Mouse (Mus musculus) ovary, adult 18-20 months (tissue): ENCODE measurements around the gene Tpm4.
"Not testable (repeated sequence)": the region's sequence is repeated elsewhere in the genome, so short reads cannot be mapped to it uniquely, and the experiment has no call there.

Source experiments
- DNase-seq: peaks from one replicate; pipeline ENCODE4 v3.0.0; 2022; ENCODE audit warnings: low spot score, mixed read lengths

Tpm4 gene

DNA sequence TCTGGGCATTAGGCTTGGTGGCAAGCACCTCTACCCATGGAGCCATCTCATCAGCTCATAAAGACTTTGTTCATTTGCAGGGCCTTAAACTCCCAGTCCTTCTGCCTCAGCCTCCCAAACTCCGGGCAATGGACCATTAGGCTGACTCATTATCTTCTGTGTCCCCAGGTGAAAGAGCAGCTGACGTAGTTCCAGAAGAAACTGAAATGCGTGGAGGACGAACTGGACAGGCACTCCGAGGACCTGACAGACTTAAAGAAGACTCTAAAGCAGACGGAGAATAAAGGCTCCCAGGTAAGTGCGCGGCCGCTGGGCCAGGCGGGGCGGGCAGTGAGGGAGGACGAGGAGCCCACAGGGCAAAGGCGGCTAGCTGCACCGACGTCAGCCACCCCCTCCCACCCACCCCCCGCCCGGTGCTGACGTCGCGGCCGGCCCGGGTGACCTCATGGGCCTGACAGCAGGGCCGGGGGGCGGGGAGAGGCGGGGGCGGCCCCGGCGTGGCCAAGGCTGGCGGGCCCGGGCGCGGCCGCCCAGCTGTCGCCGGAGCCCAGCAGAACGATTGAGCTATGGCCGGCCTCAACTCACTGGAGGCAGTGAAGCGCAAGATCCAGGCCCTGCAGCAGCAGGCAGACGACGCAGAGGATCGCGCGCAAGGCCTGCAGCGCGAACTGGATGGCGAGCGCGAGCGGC lies at the start of gene Tpm4:
TSS of gene Tpm4 (plus strand) at position 220 of the 690 bp plus-strand sequence.
- DNase-seq = peak; percentile 58

DNA sequence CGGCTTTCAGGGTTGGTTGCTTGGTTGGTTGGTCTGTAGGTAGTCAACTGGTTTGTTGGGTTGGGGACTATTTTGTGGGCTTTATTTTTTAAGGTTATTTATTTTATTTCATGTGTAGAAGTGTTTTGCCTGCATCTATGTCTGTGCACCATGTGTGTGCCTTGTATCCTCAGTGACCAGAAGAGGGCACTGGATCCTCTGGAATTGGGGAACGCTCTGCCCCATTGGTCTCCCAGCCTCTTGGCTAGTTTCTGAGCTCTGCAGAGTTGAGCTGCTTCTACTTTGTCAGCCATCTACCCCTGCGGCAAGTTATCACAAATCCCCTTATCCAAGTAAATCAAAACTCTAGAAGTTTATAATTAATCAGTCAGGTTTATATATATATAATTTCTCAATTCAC lies 47.2 kb upstream of the Tpm4 start:
- DNase-seq = not testable (repeated sequence)

DNA sequence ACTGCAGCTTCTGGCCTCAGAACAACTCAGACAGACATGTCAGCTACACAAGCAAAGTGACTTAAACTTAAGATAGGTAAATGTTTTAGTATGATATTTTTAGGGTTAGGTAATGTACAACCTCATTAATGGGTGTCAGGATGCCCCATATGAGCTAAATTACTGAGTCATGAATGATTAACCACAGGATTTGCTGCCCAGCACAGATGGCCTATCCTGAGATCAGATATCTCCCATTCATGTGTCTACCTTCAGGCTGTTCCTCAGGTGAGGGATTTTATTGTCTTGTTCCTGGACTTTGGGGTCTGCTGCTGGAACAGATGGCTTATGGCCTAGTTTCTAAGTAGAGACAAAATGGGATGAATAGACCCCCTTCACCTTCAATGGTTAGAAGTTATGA lies 38.1 kb upstream of the Tpm4 start:
- DNase-seq = not testable (repeated sequence)

DNA sequence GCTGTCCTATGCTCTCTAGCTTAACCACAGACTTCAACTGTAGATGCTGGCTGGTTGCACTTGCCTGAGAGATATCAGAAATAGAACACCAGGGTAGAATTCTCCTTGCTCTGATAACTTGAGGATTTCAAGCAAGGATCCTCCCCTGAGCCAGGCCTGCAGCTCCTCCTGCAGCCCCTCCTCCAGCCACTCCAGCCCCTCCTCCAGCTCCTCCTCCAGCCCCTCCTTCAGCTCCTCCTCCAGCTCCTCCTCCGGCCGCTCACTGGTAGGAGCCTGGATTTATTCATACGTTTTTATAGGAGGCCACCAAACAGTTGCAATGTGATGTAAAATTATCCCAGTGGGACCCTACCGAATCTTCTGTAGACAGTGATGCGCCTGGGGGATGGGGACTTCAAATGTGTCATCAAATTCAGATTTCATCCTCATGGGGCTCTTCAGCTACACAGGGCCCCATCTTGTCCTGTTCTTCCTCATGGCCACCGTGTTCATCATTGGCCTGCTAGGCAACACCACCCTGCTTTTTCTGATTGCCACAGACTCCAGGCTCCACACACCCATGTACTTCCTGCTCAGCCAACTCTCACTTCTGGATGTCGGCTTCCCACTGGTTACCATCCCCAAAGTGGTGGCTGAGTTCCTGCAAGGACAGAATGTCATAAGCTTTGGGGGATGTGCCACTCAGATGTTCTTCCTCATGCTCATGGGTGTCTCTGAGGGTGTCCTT lies 35.2 kb upstream of the Tpm4 start:
- peak; percentile 71 for DNase-seq

DNA sequence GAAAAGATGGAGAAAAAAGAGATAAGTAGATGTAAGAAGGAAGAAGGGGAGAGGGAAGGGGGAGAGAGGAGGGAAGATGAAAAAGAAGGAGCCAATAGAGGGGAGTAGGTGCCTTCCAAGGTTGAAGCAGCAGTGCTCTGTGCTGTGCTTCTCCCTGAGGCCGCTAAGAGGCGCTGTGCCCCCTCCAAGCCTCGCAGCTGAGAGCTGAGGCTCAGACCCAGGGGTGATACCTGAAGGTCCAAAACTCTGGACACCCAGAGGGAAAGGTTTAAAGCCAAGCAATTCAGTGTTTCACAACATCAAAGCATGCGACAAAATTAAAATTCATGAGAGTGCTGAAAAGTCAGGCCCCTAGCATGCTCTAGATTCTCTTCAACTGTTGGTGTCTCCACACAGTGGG lies 29.6 kb upstream of the Tpm4 start:
- no peak for DNase-seq

DNA sequence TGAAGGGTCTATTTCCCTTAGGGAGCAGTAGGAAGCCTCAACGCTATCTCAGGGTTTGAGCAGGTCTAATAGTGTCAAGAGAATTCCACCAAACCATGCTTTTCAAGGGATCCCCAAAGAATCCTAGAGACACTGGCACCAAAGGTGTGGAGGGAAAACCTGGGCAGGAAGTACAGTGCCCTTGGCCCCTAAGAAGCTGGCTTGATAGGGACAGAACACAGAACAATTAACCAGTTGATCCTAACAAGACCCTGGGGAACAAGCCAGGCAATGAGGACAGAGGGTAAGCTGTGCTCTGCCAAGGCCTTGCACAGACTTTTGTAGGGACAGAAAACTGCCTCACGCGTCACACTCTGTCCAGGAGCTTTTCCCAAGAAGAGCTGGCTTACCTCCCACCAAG lies 28.0 kb upstream of the Tpm4 start, which contains the start of gene Olfr374:
TSS of gene Olfr374 (plus strand) at position 301 of the 400 bp plus-strand sequence.
- DNase-seq = no peak

DNA sequence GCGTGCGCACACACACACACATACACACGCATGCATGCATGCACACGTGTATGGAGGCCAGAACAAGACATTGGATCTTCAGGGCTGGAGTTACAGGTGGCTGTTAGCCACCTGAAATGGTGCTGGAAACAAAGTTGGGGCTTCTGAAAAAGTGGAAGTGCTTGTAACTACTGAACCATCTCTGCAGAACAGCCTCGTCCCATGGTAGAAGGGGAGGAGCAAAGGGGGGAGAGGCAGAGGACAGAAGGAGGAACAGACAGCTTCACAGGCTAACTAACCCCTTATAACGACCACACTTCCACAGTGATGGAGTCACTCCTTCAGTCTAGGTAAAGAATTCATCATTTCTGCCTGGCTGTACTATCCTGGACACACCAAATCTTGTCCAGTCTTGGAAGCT lies 23.9 kb upstream of the Tpm4 start:
- DNase-seq = no peak

DNA sequence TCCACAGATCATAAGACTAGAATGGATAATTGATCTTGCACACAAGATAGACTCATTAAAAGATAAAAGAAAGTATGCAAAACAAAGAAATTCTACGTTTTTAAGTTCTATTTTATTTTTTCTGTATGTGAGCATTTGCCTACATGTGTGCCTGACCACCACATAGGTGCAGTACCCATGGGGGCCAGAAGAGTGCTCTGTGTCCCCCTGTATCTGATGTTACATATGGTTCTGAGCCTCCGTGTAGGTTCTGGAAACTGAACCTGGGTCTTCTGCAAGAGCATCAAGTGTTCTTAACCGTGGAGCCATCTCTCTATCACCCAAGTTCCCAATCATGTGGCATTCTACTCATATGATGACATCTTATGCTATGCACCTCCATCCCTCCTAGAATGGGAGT lies 22.3 kb upstream of the Tpm4 start:
- DNase-seq = no peak

DNA sequence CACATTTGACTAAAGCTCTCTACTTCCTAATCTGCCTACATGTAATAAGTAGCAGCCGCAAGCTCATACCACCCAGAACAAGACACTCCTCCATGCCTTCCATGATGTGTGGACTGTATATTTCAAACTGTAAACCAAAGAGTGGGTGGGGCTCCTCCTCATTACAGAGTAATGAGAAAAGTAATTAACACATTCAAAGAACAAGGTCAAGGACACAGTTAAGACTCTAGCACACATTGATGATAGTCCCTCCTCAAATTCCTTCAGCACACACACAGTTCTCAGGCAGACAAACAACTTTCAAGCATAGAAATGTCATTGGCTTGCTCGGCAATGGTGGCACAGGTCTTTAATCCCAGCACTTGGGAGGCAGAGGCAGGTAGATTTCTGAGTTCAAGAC lies 19.6 kb upstream of the Tpm4 start:
- no peak for DNase-seq

DNA sequence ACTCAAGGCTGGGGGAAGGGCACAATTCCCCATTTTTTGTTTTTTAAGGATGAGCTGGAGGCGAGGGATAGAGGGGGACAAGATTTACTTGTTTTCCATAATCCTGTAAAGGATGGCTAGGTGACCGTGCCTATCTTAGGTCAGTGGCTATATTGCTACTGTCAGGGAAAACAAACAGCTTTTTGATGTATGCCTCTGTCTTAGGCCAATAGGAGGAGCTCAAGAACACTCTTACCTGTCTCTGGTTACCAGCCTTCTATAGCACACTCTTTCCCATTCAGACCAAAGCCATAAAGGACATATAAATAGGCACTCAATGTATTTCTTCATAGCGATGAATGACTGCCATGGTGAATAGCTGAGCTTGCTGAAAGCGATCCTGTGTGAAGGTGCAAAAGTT lies 16.2 kb upstream of the Tpm4 start:
- DNase-seq = no peak

DNA sequence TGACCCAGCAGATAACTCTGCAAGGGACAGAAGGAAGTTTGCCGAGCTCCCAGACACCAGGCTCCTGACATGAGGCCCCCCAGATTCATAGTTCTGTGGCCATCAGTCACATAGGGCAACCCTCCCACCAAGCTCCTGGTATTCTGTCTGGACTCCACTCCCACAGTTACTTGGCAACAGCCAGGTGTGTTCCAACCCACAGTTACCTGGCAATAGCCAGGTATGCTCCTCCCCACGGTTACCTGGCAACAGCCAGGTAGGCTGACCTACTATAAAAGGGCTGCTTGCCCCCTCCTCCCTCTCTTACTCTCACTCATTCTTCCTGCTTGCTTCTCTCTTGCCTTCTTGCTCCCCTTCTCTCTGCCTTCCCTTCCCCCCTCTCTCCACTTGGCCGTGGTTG lies 13.3 kb upstream of the Tpm4 start:
- DNase-seq = not testable (repeated sequence)

DNA sequence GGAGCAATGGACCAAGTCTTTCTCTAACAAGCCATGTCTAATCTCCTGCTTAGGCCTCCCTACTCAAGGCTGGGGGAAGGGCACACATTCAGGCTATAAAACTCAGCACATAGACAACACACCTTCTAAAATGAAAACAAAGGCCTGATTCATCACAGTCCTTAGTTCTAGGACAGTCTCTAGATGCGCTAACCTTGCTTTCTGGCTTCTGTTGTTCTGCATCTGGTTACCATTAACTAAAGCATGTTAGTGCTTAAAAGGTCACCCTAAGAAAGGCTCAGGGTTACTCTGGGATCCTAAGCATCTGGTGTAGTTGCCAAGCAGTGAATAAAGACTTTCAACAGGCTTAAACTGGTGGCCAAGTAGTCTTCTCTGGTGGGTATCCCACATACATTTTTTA lies 12.8 kb upstream of the Tpm4 start:
- DNase-seq = no peak

DNA sequence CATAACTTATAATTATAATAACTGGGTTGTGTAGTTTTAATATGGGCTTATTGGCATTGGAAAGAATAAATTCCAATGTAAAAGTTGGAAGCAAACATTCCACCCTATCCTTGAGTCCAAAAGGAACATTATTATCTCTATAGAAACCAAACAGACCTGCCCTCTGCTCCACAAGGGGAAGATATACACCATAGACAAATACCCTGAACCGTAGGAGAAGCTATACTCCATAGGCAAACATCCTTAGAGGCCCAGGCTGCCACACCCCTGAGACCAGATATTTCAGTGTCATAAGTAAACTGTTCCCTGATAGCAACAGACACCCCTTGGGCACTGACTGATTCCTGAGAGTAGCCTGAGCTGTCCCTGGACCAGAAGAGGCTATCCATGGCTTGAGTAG lies 6.9 kb upstream of the Tpm4 start:
- no peak for DNase-seq

DNA sequence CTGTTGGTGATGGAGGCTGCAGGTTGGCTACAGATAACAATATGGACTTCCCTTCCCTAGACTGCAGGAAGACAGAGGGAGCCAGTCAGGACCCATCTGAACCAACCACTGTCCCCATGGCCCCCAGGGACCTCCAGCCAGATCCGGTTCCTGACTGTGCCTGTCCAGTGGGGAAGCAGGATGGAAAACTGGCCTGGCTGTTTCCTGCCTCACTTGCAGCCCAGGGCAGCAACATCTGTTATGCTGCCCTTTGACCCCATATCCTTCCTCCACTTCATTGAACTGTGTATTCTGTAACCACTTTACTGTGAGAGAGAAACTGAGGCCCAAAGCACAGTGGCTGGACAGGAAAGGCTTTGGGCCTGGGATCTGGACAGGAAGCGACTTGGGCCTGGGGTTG lies 3.5 kb upstream of the Tpm4 start:
- no peak for DNase-seq

DNA sequence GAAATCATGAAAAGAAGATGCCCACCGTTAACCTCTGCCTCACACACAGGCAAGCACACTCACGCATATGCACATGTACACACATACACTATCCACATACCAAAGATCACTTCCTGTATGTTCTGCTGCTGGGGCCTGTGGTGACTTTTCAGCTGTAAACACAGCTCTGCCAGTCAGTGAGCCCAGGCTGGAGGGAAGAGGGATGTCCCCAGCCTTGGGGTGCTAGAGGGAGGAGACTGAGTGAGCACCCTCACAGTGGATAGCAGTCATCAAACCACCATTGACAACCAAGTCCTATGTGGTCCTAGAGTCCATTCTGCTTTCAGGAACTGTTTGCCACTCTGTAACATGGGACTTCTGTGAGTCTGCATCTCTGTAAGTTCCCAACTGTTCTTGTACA lies 2.9 kb upstream of the Tpm4 start:
- DNase-seq = no peak

DNA sequence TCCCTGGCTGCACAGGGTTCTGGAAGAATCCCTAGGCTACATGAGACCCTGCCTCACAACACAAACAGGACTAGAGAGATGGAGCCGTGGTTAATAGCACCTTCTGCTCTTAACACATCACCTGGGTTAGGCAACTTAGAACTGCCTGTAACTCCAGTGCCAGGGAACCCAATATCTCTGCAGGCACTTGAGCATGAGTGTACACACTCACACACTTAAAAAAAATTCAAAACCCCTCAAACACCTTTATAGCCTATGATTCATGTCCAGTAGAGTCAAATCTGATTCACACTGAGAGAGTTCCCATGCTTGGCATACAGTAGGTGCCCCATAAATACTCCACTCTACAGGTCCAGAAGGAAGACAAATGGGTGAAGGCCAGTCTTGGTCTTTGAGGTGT lies 2.4 kb upstream of the Tpm4 start:
- DNase-seq = no peak

DNA sequence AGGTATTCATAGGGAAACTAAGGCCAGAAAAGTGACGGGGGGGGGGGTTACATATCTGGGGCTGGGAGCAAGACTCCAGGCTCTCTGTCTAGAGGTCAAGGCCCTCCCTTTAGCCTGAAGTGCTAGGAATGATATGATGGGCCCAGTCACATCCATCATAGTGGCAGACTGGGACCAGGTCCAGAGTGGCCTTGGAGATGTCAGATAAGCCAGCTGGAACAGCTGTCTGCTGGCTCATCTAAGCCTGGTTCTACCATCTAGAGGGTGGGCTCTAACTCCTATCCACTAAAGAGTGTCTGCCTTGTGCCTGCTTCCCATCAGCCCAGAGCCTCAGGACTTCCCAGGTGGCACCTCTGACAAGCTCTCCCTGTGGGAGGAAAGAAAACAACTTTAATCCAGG lies 1.9 kb upstream of the Tpm4 start:
- DNase-seq = peak; percentile 43

DNA sequence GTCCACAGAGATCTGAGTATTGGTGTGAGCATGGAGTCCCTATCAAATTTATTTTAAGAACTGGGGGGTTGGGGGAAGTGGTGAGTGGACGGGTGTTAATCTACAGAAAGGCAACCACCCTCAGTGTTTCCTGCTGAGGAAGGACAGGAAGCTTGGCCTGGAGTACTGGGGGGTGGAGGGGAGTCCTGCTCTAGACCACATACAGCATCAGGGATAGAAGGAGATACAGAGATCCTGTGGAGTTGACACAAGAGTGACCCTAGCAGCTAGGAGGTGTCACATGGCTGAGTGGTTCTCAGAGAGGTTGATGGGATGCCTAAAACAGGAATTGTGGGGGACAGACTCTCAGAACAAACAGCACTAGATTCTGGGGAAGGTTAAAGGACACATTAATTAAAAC lies 1.3 kb upstream of the Tpm4 start:
- DNase-seq = no peak

DNA sequence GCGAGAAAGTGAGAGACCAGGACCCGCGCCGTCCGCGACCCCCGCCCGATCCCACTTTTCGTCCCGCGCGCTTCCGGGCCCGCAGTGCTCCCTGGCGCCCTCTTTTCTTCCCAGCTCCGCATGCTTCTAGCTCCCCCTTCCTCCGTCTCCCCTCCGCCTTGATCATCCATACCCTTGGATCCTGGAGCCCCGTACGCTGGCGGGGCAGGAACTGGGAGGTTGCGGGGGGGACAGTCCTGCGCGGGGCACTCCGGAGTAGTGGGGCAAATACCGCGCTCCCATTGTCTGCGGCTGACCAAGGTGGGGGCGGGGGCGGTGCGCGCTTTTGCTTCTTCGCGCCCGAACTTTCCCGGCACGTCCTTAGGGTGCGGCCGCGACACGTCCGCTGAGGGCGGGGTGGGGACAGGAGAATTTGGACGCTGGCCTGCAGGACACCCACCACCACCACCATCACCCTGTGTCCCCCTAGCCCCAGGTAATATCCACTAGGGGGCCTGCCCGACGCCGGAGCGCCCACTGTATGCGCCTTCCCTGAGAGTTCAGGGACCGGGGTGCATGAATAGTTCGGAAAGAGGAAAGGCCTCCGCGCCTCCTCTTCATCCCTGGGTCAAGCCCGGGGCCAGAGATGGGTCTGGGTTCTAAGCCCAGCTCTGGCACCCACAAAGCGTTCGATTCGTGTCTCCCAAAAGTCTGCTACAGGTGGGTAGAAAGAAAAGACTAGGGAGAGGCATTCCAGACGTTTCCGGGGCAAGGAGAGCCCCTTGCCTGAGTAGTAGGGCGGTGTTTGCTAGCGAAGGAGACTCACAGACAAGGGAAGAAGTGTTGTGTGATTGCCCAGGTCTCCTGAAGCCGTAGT lies 899 bp downstream of the Tpm4 start:
- peak; percentile 17 for DNase-seq

DNA sequence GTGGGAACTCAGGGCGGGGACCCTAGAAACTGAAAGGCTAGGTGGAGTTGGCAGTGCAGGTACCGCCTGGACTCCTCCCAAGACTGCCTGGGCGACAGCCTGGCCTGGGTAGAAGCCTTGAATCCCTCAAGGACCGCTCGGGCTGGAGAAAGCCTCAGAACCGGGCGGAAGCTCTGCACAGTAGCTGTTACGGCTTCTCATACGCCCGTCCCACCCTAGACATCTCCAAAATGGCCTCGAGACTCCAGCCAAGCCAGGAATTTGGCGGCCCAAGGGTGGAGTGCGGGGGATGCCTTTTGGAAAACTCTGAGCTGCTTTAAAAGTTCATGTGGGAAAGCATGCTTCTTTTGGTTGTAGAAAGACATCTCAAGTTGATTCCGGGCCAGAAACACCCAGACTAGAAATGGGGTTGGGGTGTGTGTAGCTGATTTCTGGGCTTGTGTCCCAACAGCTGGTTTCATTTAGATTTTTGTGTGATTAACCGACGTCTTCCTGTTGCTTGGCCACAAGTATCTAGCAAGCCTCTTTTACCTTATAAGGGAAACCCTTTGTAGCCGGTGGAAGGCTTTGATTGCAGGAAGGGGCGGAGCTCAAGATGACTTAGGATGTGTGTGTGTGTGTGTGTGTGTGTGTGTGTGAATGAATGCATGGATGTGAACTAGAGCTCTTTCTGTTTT lies 1.7 kb downstream of the Tpm4 start:
- DNase-seq = peak; percentile 67

DNA sequence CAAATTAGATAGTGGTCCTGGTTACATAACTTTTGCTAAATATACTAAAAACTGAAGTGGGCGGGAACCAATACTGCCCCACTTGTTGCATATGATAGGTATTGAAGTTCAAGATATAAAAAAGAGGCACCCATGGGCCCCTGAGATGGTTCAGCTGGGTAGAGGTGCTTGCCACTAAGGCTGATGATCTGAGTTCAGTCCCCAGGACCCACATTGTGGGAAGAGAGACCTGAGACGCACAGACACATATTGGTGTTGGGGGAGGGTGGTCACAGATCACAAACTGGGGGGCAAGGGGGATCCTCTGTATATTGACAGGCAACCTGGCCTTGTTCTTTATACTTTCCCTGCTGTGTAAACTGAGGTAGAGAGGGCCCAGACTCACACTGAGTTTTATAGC lies 2.7 kb downstream of the Tpm4 start:
- no peak for DNase-seq

DNA sequence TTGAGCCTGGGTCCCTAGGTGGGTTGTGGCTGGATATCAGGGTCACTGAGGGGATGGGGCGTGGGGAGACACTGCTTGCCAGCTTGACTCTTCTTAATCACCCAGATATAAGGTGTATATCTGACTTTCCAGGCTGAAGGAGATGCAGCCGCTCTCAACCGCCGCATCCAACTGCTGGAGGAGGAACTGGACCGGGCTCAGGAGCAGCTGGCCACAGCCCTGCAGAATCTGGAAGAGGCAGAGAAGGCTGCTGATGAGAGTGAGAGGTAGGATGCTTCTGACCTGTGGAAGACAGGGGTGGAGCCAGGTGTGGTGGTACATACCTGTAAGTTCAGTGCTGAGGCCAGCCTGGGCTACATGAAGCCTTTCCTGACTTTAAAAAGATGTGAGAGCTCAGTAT lies 3.7 kb downstream of the Tpm4 start:
- no peak for DNase-seq
